Mouse (Mus musculus) spleen, adult 2 months (tissue): ENCODE measurements around the gene Spata20.

Experiments
- CTCF ChIP-seq: fragments of 200-500 bp; IDR thresholded peaks from 2 replicates; pipeline ENCODE4 v1.5.1; 2011; ENCODE audit warnings: mild to moderate bottlenecking, inconsistent platforms; ENCODE audit not compliant: insufficient read depth, insufficient read length, insufficient replicate concordance; ENCODE audit errors: extremely low read depth
- POLR2A ChIP-seq: fragments of 200-500 bp; IDR thresholded peaks from 2 replicates; pipeline ENCODE4 v1.6.1; 2011; ENCODE audit warnings: low read depth, low read length, inconsistent platforms

DNA sequence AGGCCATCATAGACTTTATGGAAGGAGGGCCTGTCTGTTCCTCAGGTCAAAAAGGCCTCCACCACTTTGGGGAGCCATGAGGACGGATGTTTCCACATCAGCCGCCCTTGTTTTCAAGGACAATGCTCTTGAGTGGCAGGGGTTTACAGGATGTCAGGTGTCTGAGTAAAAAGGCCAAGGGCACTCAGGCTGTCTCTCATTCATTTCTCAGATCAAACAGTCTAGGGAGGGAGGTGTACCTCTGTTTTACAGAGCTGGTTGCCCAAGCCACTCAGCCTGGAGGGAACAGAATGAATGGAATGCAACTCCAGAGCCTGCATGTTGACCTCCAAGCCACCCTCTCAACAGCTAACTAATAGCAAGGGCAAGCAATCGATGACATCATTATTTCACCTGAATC is 9.4 kb upstream of the Spata20 start:
- TF ChIP-seq CTCF = no peak
- no peak for TF ChIP-seq POLR2A
